Mouse (Mus musculus) bone marrow, adult 2 months (tissue): Measurements from ENCODE around the gene Abca15. TPM values are rescaled to one million over a fixed set of nuclear protein-coding genes. Genes with fewer than 3 reads are reported as not detected.

Experiments used
- H3K27ac ChIP-seq: fragments of 200-500 bp; 2 replicates; pipeline ENCODE4 v1.5.1; 2012; ENCODE audit warnings: low read depth, mild to moderate bottlenecking, control low read depth, inconsistent platforms, low read length; ENCODE audit not compliant: control insufficient read depth, poor library complexity, insufficient read depth
- H3K4me1 ChIP-seq: fragments of 200-500 bp; 2 replicates; pipeline ENCODE4 v1.6.1; 2011; ENCODE audit warnings: low read length; ENCODE audit not compliant: control insufficient read depth, insufficient read depth
- H3K4me3 ChIP-seq: fragments of 200-500 bp; replicated peaks from 2 replicates; pipeline ENCODE3; 2011; ENCODE audit warnings: mild to moderate bottlenecking, low read depth, low read length, control low read depth; ENCODE audit not compliant: control insufficient read depth
- CTCF ChIP-seq: fragments of 200-500 bp; IDR thresholded peaks from 2 replicates; pipeline ENCODE4 v1.5.1; 2011; ENCODE audit warnings: low read length, control low read depth; ENCODE audit not compliant: control insufficient read depth, insufficient read depth
- POLR2A ChIP-seq: fragments of 200-500 bp; IDR thresholded peaks from 2 replicates; pipeline ENCODE4 v1.6.1; 2011; ENCODE audit warnings: low read depth, mild to moderate bottlenecking, control low read depth, low read length, borderline replicate concordance; ENCODE audit not compliant: control insufficient read depth
- WGBS: fragments of 180-500 bp; shearing (Covaris S2); methylation state at CpG from one replicate; pipeline ENCODE4 v1.1.7; 2018; 5-methylcytosine and 5-hydroxymethylcytosine counted together
- polyA plus RNA-seq: library from polyadenylated mRNA; stranded (reverse); fragments of >200 nt; gene quantifications from 2 replicates; pipeline ENCODE4 v1.2.4, GENCODE M21; 2011; ENCODE audit warnings: low replicate concordance; ENCODE audit not compliant: missing spikeins, insufficient read depth, insufficient read length

The Abca15 gene
- polyA plus RNA-seq, 1 experiment: not detected

DNA sequence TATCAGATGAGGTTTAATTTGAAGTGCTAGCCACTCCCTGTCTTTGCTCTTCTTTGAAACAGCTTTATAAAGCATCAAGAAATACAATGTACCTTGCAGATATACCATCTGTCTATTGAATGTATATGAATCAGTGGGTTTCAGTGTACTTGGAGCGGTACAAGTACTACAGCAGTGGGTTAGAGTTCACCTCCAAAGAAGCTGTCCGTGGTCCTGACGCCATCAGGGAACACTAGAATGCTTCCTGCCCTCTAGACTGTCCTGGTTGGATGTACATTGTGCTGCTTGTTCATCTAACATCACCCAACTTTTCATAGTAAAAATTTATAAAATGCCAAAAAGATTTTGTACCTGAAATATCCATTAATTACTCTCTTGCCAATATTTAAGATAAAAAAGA lies 98.2 kb downstream of the Abca15 start:
- no peak for TF ChIP-seq CTCF
- TF ChIP-seq POLR2A: no peak
- Histone ChIP-seq H3K4me3 (no peak overlapping the region), H3K27ac (no peak overlapping the region), H3K4me1 (no peaks in the 10 kb centered on the region)
- WGBS: 35% methylated on average over 3 of the region's 3 CpGs

DNA sequence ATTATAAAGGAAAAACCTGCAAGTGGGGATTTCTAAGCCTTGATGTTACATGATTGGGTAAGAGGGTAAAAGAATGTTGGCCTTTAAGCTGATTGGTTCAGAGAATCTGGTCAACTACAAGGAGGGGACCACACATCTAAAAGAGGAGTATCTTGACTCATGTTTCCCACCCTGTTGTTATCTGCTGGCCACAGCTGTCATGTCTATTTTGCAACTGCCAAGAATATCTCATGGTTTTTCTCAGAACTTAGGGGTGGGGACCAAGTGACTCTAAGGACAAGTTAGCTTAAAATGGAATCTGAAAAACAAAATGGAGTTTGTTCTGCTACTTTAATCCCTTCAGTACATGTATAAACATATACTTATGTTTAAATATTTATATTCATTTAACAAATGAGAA lies 103.0 kb downstream of the Abca15 start:
- TF ChIP-seq CTCF (no peak), POLR2A (no peak)
- Histone ChIP-seq H3K27ac (no peak overlapping the region), H3K4me1 (no peaks in the 10 kb centered on the region), H3K4me3 (no peak overlapping the region)

Other genes with a start within 250 kb of the Abca15 start
- gene Dnah3, start 233.4 kb upstream of the Abca15 start, polyA plus RNA-seq: not detected in 2 replicates
- gene Tmem159, start 226.3 kb upstream of the Abca15 start, polyA plus RNA-seq: 1.4 and 2.7 TPM in 2 replicates
- gene Zp2, start 183.4 kb upstream of the Abca15 start, polyA plus RNA-seq: not detected in 2 replicates
- not detected in 2 replicates for gene Anks4b, start 154.8 kb upstream of the Abca15 start, polyA plus RNA-seq
- gene Crym, start 126.6 kb upstream of the Abca15 start, polyA plus RNA-seq: 1.1 TPM in 1 of 2 replicates, not detected in the other
- gene Abca14, start 124.7 kb upstream of the Abca15 start, polyA plus RNA-seq: not detected in 2 replicates
- not detected in 2 replicates for gene Abca16, start 81.0 kb downstream of the Abca15 start, polyA plus RNA-seq